Mouse (Mus musculus) CH12F3 (cell line): ENCODE data around the gene Gm28051.

Source experiments
- in situ Hi-C: fragments of 300-500 bp; cut with MboI; formaldehyde crosslinking; loops from 2 replicates; pipeline ENCODE4 v1.14.3; 2020; ENCODE audit warnings: low sequenced_read_pairs

The Gm28051 gene

GRCm38 (mm10) chr12:102757689-102758402 is at the start of gene Gm28051, which contains the start of the genes Gon7 and Ubr7:
Gm28051 (minus strand) TSS chr12:102757765.
Gon7 (minus strand) TSS chr12:102757803.
Ubr7 (plus strand) TSS chr12:102757967.
- in situ Hi-C loops, result no loop called here

DNA sequence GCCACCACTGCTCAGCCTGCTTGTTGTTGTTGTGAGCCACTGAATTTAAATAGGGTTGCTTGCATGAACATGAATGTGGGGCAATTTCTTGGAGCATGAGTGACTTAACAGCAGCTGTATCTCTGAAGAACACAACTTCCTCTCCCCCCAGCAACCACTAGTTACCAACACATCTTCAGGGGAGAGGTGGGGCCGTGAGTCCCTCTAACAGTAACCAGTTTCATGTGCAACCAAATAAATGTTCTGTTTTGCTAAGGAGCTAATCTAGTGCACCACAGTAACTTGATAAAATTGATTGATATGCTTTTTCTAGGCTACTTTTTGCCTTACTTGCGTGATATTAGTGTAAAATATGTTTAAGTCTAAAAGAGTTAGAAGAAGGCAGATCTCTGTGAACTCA is 42.0 kb upstream of the Gm28051 start:
- in situ Hi-C loops, result no loop called here

- in situ Hi-C loops, result no loop called here
Observed at GRCm38 (mm10) chr12:102787927-102788326, 30.4 kb upstream of the Gm28051 start.

- in situ Hi-C loops, result no loop called here
Observed at GRCm38 (mm10) chr12:102785593-102785985, 28.0 kb upstream of the Gm28051 start.

GRCm38 (mm10) chr12:102784899-102785592 is 27.5 kb upstream of the Gm28051 start:
- in situ Hi-C loops, result no loop called here

- in situ Hi-C loops, result no loop called here
Observed at GRCm38 (mm10) chr12:102782841-102783240, 25.3 kb upstream of the Gm28051 start.

- in situ Hi-C loops, result no loop called here
Observed at GRCm38 (mm10) chr12:102779452-102779851, 21.9 kb upstream of the Gm28051 start.

DNA sequence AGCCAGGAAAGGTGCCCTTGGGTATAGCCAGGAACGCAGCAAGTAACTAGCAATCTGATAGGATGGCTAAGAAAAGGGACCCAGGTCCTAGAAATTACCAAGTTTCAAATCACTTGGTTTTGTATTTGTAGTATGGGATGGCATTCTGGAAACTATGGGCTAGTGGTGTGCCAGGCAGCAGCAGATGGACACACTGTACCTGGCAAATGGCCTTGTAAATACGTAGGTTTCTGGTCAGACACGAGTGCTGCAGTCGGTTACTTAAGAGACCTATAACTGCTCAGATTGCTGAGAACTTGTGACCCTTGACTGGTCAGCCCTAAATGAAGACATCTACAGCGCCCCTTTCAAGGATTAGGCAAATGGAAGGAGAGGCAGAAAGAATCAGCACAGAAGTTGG is 20.6 kb upstream of the Gm28051 start:
- in situ Hi-C loops, result no loop called here

GRCm38 (mm10) chr12:102776035-102776434 is 18.5 kb upstream of the Gm28051 start:
- in situ Hi-C loops, result no loop called here

GRCm38 (mm10) chr12:102772676-102773075 is 15.1 kb upstream of the Gm28051 start:
- in situ Hi-C loops, result no loop called here

DNA sequence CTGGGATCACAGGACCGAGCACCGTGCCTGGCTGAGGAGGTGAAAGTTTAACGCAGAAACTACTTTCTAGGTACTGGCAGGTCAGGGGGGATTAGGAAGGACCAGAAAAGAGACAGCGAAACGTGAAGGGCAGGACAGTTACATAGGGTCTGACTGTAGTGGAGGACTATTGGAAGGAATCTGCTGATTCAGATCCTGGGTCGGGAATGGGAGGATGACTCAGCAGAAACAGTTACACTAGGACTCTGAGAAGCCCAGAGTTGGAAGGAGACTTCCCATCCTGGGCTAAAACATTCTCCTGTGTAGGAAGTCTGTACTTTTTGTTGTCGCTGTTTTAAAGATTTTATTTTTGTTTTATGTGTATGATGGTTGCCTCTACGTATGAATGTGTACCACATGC is 14.0 kb upstream of the Gm28051 start:
- in situ Hi-C loops, result no loop called here

DNA sequence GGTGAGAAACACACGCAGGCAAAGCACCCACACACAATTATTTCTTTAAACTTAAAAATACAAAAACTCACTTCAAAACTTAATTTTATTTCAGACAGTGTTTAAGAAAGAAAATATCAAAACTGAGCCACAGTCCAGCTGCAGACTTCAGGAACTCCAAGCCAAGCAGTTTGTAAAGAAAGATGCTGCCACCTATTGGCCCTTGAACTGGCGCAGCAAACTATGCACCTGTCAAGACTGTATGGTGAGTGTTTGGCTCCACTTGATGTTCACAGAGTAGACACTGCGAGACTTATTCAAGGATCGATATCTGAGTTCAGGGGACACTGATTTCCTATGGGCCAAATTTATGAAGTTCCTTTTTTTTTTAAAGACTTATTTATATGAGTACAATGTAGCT is 11.4 kb upstream of the Gm28051 start:
- in situ Hi-C loops, result no loop called here

- in situ Hi-C loops, result no loop called here
Observed at GRCm38 (mm10) chr12:102763696-102764095, 6.1 kb upstream of the Gm28051 start.

DNA sequence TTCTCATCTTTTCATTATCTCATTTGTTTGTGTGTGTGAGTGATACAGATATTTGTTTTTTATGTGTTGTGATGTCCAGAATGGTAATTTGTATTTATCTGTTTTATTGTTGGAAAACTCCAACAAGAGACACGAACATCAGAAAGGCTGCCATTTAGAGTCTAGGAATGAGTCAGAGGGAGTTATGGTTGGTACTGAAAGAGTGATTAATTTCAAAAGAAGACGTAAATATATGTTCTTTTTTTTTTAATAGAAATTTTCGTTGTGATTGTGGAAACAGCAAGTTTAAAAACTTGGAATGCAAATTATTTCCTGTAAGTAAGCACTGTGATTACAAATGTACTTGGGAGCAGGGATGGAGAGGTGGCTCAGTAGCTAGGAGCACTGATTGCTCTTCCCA is 4.1 kb upstream of the Gm28051 start:
- in situ Hi-C loops, result no loop called here

DNA sequence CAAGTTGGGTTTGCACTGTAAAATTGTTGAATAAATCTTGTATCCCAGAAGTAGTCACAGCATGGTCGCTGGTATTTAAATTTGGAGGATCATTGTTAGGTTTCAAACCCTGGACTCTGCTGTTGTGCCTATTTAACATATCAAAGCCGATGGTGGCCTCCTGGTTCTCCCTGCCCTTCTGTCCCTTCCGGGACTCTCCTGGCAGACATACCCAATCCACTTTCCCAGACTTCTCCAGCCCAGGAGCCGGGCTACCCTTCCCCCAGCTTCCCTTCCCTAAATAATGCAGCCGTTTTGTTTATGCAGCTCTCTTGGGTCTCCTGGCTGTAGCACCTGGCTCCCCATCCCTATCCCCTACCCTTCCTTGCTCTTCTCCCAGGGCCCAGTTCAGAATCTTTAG is 1.4 kb upstream of the Gm28051 start:
- in situ Hi-C loops, result no loop called here

- in situ Hi-C loops, result no loop called here
Observed at GRCm38 (mm10) chr12:102758403-102758756, 815 bp upstream of the Gm28051 start, which contains the start of gene Gm20604. Gm20604 (minus strand) TSS chr12:102758672.

DNA sequence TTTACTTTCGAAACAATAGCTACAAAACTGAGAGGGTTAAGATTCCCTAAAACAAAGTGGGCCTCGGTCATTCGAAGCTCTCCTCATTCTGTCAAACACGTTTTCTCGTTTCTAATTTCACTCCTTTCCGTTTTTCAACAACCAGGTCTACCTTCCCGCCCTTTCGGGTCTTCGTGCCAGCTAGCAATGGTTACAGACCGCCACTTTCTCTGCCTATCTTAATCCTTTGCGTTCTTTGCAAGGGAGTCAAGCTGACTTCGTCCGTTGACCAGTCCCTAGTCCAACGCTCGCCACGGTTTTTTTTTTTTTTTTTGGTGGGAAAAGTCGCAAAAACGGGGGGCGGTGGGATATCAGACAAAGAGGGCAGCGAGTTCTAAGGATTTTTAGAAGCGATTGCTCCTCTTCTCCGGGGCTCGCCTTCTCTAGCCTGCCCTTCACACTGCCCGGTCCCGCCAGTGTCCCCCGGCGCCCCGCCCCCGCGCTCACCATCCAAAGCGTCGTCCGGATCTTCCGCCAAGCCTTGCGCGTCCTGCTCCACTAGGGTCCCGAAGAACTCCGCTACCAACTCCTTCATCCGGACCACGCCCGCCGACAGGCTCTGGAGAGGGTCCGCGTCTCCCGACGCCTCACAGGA is 393 bp downstream of the Gm28051 start:
- in situ Hi-C loops, result no loop called here

DNA sequence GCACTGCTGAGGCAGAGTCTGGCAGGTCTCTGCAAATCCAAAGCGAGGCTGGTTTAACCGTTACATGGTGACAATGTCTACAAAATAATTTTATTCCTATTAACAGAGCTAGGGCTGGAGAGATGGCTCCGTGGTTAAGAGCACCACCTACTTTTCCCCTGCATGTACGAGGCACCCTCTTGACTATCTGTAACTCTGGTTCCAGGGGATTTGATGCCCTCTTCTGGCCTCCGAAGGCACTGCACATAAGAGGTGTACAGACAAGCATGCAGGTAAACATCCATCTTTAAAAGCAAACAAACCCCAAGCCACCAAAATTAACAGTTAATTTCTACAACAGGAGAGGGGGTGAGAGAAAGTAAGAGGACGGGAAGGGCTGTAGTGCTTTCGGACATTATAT is 1.3 kb downstream of the Gm28051 start:
- in situ Hi-C loops, result no loop called here

GRCm38 (mm10) chr12:102748256-102748655 is 9.3 kb downstream of the Gm28051 start:
- in situ Hi-C loops, result no loop called here

GRCm38 (mm10) chr12:102744839-102745238 is 12.7 kb downstream of the Gm28051 start:
- in situ Hi-C loops, result no loop called here

- in situ Hi-C loops, result no loop called here
Observed at GRCm38 (mm10) chr12:102743589-102744574, 13.7 kb downstream of the Gm28051 start, which contains the start of the genes Moap1 and Tmem251. Moap1 (minus strand) TSS chr12:102743661. Tmem251 (plus strand) TSS chr12:102743762.
